Mouse (Mus musculus): ENCODE measurements around the gene Slc39a11.

Gene Slc39a11

DNA sequence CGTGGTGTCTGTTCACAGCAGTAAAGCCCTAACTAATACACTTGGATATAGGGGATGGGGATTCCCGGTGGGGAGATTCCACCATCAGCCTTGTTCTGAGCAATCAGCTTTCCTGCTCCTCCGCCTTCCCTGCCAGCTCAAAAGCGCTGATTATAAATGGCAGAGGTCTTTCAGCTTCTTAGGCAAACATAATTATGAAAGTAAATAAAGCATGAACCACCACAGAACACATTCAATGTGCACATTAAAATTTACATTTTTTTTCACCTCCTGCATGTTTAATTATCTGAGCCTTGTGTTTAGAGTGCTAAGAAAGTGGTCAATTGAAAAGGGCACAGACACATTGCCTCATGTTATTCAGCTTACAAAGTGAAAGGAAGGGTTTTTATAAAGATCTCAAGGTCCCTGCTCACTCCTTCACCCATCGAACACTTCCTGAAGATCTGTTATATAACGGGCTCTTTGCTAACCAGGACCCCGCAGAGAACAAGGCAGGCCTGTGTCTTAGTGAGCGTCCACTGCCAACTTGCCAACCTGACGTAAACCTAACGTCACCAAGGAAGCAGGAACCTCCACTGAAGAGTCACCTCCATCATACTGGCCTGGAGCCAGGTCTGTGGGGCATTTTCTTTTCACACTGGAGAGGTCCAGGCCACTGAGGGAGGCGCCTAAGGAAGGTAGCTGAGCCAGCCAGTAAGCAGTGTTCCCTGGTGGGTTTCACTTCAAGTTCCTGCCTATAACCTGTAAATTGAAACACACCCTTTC lies 142.0 kb downstream of the Slc39a11 start:
- no peak for DNase-seq (ENCODE audit: low spot score)

DNA sequence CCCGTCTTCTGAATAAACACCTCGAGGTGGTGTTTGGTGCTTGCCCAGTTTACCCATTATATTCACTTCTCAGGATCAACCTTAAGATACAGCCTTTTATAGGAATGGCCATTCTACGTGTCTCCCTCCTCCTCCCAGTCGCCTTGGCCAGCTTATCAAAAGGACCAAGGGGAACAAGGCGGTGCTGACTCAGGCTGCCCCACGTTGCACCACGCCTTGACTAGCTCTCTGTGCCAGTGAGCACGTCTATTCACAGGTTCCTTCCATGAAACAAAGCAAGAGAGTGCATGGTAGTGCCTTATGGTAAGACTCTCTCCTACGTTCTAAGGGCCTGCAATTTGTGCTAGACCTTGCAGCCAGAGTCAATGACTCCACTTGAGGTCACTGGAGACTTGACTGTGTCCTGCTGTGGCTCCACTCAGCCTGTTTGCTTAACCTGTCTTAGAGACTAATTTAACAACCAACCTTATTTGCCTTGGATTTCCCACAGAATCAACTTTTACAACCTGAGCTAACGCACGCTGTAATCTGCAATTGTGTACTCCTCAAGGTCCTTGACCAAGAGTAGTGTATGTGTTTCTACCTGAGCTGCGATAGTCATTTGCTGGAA lies 144.2 kb downstream of the Slc39a11 start:
- no peak for DNase-seq (ENCODE audit: low spot score)

GRCm38 (mm10) chr11:113504459-113505062 lies 145.3 kb downstream of the Slc39a11 start:
- DNase-seq (ENCODE audit: low spot score) = no peak

DNA sequence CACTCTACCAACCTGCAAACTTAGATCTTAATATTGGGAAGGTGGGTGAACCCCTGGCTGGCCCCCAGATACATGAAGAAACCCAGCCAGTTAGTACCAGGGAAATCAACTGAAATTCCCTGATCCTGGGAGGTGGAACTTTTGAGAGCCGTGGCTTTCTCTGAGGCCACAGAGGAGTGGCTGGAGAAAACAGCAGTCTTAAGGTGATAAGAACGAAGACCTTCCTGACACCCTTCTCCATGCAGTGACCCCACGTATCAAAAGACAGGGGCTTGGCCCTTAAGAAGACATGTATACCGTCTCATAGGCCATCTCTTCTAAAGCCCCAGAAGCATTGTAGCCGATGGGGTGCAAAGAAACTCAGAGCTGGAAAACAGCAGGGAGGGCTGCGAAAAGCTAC lies 146.9 kb downstream of the Slc39a11 start:
- no peak for DNase-seq (ENCODE audit: low spot score)

DNA sequence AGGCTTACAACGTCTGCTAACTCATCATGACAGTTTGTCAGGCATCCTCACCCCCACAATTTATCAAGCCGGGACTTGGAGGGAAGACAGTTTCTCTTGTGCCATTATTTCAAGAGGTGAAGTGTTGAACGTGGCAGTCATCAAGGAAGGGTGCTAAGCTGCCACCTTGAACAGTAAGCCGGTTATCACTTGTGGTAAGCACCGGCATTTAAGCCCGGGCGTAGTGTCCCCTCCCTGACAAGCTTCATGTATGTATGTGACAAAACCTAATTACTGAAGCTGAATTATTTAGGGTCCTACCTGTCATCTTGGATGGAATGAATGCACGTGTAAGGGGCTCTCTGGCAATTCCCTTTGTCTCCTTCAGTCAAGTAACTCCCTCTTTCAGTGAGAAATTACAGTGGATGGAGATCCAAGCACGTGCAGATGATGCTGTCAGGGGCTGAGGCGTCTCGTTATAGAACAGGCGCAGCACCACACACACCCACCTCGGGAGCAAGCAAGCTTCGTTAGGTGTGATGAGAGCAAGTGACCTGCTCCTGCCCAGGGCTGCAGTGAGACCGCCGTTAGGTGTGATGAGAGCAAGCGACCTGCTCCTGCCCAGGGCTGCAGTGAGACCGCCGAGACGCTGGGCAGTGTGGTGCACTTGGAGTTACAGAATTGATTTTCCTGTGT lies 149.1 kb downstream of the Slc39a11 start:
- no peak for DNase-seq (ENCODE audit: low spot score)

GRCm38 (mm10) chr11:113498889-113499288 lies 151.0 kb downstream of the Slc39a11 start:
- DNase-seq (ENCODE audit: low spot score) = peak; percentile 48

DNA sequence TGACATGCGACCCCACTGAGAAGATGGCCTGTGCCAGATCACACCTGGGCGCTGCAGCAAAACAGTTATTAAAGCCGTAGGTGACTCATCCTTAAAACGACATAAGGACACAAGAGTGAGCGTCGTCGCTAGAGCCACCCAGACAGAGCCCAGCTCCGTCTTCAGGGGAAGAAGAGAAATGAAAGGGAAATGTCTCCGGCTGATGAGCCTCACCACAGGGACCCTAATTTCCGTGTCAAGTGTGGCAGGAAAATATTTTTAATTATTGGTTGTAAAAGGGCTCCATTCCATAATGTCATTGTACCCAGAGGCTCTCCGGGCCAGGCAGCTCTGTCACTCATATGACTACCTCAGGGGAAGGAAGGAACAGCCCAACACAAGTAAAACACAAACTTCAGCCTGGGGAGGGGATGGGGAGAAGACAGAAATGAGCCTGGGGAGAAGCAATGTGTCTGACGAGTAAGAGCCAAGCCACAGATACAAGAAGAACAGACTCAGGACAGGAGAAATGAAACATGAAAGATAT lies 155.8 kb downstream of the Slc39a11 start:
- no peak for DNase-seq (ENCODE audit: low spot score)

GRCm38 (mm10) chr11:113490530-113491520 lies 159.1 kb downstream of the Slc39a11 start:
- no peak for DNase-seq (ENCODE audit: low spot score)

DNA sequence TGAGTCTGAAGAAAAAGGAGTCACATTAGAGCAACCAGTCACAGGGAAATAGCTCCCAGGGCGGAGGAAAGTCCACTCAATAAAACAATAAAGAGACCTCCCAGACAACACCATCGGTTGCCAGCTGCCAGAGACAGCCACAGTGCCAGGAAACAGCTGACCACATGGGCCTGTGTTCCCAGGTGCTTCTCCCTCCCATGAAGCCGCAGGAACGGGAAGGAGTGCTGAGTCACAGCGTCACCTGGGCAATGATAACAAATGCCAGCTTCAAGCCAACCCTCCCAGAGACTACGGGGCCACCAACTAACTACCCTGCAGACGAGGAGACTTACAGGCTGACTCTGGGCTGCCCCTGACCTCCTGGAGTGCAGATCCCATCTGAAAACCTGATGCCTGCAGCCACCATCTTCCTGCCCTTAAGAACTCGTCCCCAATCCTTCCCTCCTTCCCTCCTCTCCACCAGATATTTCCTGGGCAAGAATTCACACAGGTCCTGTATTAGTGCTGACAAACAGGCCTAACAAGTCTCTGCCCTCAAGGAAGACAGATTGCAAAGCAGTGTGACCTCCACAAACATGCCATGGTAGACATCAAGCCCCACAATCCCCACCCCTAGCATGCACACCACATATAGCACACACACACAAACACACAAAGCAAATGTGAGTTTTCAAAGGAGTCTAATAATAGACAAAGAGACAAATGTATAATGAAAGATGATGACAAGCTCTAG lies 162.1 kb downstream of the Slc39a11 start:
- DNase-seq (ENCODE audit: low spot score) = peak; percentile 41

DNA sequence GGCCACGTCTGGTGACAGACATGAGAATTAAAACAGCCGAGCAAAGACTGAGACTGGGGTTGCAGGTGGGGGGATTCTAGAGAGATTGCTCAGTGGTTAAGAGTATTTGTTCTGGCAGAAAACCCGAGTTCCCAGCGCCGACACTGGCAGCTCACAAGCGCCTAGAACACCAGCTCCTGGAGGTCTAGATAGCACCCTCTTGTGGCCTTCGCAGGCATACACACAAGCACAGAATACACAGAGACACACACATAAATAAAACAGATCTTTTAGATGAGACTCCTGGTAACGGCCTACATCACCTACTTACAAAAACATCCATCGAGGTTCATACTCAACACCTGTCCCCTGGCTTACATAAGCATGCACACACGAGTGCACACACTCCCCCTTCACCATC lies 165.8 kb downstream of the Slc39a11 start:
- DNase-seq (ENCODE audit: low spot score) = no peak

DNA sequence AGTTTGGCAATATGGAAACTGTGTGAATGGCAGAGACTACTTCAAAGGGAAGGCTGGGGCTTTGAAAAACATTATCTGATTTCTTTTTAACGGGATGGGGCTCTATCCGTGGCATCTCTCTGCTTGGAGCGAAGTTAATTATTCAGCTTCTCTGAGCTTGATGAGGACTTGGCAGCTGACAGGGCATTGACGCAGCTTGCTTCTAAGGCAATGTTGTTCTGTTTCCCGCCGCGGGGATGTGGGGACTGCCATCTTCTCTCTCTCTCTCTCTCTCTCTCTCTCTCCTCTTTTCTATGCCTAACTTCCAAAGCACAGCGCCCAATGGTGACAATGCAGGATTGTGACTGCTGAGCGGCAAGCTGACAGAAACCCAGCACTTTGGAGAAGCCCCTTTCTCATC lies 172.3 kb downstream of the Slc39a11 start:
- no peak for DNase-seq (ENCODE audit: low spot score)

- DNase-seq (ENCODE audit: low spot score) = no peak
Observed at GRCm38 (mm10) chr11:113476720-113477119, 173.2 kb downstream of the Slc39a11 start.

GRCm38 (mm10) chr11:113475491-113475890 lies 174.4 kb downstream of the Slc39a11 start:
- DNase-seq (ENCODE audit: low spot score) = no peak

DNA sequence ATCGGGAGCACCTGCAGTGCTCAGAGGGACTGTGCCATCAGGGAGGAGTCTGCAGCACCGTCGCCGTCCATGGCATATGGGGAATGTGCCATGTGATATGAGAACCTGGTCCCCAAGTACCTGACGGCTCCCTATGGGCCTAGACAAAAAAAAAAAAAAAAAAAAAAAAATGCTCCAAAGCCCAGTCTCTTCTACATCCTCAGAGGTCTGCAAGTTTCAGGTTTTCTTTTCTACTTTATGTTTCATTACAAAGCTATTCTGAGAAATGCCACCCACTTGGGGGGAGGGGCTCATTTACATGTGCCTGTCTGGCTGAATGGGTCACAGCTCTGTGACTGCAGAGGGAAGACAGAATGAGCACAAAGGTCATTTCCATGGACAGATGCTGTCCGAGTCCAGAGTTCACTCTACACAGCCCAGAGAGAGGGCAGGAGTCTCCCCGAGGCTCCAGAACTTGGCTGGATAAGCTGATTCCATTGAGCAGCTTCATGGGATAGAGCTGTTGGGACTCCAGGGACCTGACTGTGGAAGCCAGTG lies 175.8 kb downstream of the Slc39a11 start:
- no peak for DNase-seq (ENCODE audit: low spot score)

DNA sequence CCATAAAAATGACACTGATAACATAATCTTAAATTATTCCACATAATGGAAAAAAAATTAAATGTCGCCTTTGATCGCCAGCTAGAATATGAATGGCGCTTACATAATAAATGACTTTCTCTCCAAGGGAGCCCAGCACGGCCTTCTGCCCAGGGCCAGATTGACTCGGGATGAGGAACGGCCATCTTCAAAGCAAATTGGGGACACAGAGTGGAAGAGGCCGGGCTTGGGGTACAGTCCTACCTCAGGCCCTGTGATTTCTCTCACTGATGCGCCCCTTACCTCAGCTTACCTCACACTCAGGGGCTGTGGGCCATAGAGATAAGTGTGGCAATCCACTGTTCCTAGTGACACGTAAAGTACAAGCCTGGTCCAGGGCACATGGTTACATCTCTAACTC lies 177.9 kb downstream of the Slc39a11 start:
- DNase-seq (ENCODE audit: low spot score) = no peak

DNA sequence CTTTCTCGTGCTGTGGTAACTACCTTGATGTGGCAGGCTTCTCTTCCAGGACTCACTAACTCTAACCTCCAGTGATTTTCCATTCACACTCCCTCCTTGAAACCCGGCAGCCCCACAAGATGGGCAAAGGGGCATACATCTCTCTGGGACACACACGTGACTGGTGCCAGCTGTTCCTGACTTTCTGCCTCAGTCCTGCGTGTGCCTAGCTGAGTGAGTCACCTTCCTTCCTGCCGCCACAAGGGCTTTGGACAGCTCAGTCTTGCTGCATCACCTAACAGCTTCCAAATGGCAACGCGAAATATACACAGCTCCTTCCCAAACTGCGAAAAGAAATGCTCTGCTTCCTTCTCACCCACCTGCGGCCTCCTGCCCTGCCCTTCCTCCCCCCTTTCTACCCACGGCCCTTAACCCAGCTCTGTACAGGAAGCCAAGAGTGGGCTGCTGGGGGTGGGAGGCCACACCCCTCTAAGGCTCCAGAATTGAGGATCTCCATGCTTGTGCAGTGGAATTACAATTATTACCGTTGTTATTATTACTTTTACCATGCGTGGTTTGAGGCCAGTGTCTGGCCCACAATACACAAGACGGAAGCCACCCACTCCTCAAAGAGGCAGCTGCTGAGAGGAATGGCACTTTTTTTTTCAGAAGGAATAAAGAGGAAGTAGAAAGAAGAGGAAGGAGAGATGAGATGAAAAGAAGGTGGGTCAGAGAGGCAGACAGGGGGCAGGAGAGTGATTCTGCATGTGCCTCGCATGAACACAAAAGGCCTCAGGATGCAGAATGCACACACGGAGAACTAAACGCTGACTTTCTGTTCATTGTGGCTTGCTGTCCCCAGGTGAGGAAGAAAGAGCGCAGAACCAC lies 179.7 kb downstream of the Slc39a11 start:
- DNase-seq (ENCODE audit: low spot score) = no peak

GRCm38 (mm10) chr11:113468016-113468415 lies 181.9 kb downstream of the Slc39a11 start:
- DNase-seq (ENCODE audit: low spot score) = no peak

DNA sequence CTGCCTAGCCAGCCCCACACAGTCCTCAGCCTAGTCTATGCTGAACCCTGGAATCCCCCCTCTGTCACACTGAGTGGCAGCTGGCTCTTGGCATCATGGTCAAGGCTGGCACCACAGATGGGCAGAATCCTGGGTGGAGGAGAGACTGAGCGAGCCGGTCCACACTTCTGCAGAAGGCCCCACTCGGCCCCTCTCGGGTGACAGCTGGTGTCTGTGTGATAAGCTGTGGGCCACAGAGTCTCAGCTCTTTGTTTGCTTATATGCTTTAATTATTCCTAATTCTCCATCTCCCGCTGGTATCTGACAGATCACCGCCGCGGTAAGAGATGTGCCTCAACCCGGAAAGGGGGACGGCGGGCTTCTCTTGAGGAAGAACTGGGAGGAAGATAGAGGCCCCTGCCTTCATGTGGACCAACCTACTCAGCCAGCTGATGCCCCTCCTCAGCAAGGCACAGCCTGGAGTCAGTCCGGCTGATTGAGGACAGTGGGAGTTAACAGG lies 182.5 kb downstream of the Slc39a11 start:
- DNase-seq (ENCODE audit: low spot score) = no peak

GRCm38 (mm10) chr11:113460118-113460517 lies 189.8 kb downstream of the Slc39a11 start:
- no peak for DNase-seq (ENCODE audit: low spot score)

All from urinary bladder, postnatal 14 days (tissue).